Mouse (Mus musculus): ENCODE measurements around the gene Rnf222. TPM values are rescaled to one million over a fixed set of nuclear protein-coding genes. Genes with fewer than 3 reads are reported as not detected.

The Rnf222 gene
- total and polyA plus RNA-seq, 2 experiments = under 0.01 to 0.11 TPM

DNA sequence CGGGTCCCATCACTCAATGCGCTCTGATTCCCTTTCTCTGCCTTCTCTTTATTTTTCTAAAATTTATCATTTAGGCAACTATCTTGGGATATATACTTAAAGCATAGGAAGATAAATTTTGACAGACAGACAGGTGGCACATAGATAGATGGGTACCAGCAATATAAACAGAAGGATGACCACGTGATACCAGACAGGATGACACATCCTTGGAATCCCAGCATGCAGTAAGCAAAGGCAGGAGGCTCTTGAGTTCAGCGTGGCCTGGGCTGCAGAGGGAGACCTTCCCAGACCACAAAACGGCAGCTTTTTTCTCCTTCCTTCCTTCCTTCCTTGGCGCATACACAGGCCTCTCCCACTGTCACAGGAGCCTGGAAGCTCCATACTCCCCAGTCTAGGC lies 9.5 kb downstream of the Rnf222 start:
- TF ChIP-seq POLR2A (IDR thresholded peaks at IDR 0.05; ENCODE audit: extremely low read depth, insufficient read depth, low read length) = no peak
- no peak for TF ChIP-seq CTCF (IDR thresholded peaks at IDR 0.05; ENCODE audit: low read depth, low read length)
- Histone ChIP-seq H3K36me3 (ENCODE audit: control insufficient read depth, insufficient read depth, low read length) (peaks cover 2% of the 10 kb centered on the region; the same call in 1 of the 2 replicates), H3K27ac (replicated peaks; ENCODE audit: insufficient read depth, low read depth, low read length) (no peak overlapping the region), H3K79me2 (ENCODE audit: control insufficient read depth, insufficient read depth, low read length) (no peaks in the 10 kb centered on the region), H3K4me3 (ENCODE audit: insufficient read depth, low read depth, low read length) (no peak overlapping the region), H3K27me3 (ENCODE audit: control insufficient read depth, insufficient read depth, low read length) (no peaks in the 10 kb centered on the region), H3K9ac (ENCODE audit: low read depth, low read length) (no peak overlapping the region), H3K4me1 (ENCODE audit: control insufficient read depth, insufficient read depth, low read length) (no peaks in the 10 kb centered on the region)
- DNase-seq (ENCODE audit: extremely low read depth, low read depth, low spot score) = no peak
- WGBS = 64% methylated on average over 6 of the region's 6 CpGs

DNA sequence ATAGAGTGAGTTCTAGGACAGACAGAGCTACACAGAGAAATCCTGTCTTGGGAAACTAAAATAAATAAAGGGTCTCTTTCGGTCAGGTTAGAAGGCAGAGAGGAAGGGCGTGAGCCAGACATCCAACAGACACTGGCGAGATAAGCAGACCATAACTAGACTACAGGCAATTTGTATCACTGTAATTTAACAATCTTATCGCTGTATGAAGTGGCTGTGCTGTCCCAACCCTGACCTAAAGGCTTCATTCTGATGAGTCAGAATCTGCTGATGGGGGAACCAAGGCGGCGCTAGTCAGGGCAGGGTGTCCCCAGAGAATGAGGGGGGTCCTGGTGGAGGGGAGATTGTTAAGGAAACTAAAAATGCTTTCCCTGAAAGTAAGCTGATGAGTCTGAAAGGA lies 10.4 kb downstream of the Rnf222 start:
- Histone ChIP-seq H3K4me1 (ENCODE audit: control insufficient read depth, insufficient read depth, low read length) (no peaks in the 10 kb centered on the region), H3K4me3 (ENCODE audit: insufficient read depth, low read depth, low read length) (no peak overlapping the region), H3K27me3 (ENCODE audit: control insufficient read depth, insufficient read depth, low read length) (no peaks in the 10 kb centered on the region), H3K27ac (replicated peaks; ENCODE audit: insufficient read depth, low read depth, low read length) (peak overlapping the region; percentile 42; the same call in 1 of the 2 replicates), H3K36me3 (ENCODE audit: control insufficient read depth, insufficient read depth, low read length) (peaks cover 11% of the 10 kb centered on the region), H3K79me2 (ENCODE audit: control insufficient read depth, insufficient read depth, low read length) (no peaks in the 10 kb centered on the region), H3K9ac (ENCODE audit: low read depth, low read length) (no peak overlapping the region)
- WGBS = 75% methylated on average over 6 of the region's 6 CpGs
- DNase-seq (ENCODE audit: extremely low read depth, low read depth, low spot score) = no peak
- TF ChIP-seq CTCF (IDR thresholded peaks at IDR 0.05; ENCODE audit: low read depth, low read length) = no peak
- TF ChIP-seq POLR2A (IDR thresholded peaks at IDR 0.05; ENCODE audit: extremely low read depth, insufficient read depth, low read length) = no peak

DNA sequence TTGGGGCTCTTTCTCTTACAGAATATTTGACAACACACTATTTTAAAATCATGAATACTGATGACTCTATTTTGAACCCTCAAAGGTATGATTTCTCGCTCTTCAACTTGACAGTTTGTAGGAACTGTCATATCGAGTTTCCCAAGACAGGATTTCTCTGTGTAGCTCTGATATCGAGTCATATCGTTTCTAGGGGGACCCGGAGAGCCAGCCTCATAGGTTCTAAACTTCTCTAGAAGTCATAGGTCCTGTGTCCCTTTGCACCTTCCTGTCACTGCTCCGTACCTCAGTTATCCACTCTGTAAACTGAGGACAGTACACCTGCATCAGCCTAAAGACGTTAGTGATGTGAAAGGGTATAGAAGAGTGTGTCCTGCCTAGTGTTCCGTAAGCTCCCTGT lies 11.5 kb downstream of the Rnf222 start:
- Histone ChIP-seq H3K36me3 (ENCODE audit: control insufficient read depth, insufficient read depth, low read length) (peaks cover 21% of the 10 kb centered on the region), H3K27ac (replicated peaks; ENCODE audit: insufficient read depth, low read depth, low read length) (no peak overlapping the region), H3K9ac (ENCODE audit: low read depth, low read length) (no peak overlapping the region), H3K4me3 (ENCODE audit: insufficient read depth, low read depth, low read length) (no peak overlapping the region), H3K79me2 (ENCODE audit: control insufficient read depth, insufficient read depth, low read length) (no peaks in the 10 kb centered on the region), H3K4me1 (ENCODE audit: control insufficient read depth, insufficient read depth, low read length) (no peaks in the 10 kb centered on the region), H3K27me3 (ENCODE audit: control insufficient read depth, insufficient read depth, low read length) (no peaks in the 10 kb centered on the region)
- TF ChIP-seq CTCF (IDR thresholded peaks at IDR 0.05; ENCODE audit: low read depth, low read length) (no peak), POLR2A (IDR thresholded peaks at IDR 0.05; ENCODE audit: extremely low read depth, insufficient read depth, low read length) (no peak)
- no peak for DNase-seq (ENCODE audit: extremely low read depth, low read depth, low spot score)
- 84% methylated on average over 8 of the region's 8 CpGs for WGBS

DNA sequence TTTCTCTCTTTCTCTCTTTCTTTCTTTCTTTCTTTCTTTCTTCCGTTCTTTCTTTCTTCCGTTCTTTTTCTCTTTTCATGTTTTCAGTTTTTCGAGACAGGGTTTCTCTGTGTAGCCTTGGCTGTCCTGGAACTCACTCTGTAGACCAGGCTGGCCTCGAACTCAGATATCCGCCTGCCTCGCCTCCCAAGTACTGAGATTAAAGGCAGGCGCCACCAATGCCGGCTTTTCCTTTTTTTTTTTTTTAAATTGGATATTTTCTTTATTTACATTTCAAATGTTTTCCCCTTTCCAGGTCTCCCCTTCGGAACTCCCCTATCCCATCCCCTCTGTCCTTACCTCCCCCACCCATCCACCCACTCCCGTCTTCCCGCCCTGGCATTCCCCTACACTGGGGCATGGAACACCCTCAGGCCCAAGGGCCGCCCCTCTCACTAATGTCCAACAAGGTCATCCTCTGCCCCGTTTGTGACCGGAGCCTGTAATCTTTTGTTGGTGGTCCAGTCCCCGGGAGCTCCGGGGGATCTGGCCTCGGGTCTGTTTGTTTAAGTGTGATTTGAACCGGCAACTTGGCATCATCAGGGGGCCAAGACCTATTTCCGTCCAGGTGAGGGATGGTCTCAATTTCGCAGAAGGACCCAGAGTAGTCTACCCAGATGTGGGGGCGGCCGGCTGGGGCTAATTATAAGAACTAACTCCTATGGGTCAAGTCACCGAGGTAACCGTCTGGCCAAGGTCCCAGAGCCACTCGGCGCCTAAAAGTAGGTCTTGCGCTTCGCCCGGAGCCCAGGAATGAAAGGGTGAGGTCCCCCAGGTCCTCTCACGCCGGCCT lies 12.4 kb downstream of the Rnf222 start:
- Histone ChIP-seq H3K9ac (ENCODE audit: low read depth, low read length) (peak overlapping the region; percentile 56), H3K36me3 (ENCODE audit: control insufficient read depth, insufficient read depth, low read length) (peaks cover 30% of the 10 kb centered on the region), H3K4me1 (ENCODE audit: control insufficient read depth, insufficient read depth, low read length) (no peaks in the 10 kb centered on the region), H3K4me3 (ENCODE audit: insufficient read depth, low read depth, low read length) (peak overlapping the region; percentile 61), H3K27ac (replicated peaks; ENCODE audit: insufficient read depth, low read depth, low read length) (no peak overlapping the region), H3K79me2 (ENCODE audit: control insufficient read depth, insufficient read depth, low read length) (no peaks in the 10 kb centered on the region), H3K27me3 (ENCODE audit: control insufficient read depth, insufficient read depth, low read length) (no peaks in the 10 kb centered on the region)
- TF ChIP-seq POLR2A (IDR thresholded peaks at IDR 0.05; ENCODE audit: extremely low read depth, insufficient read depth, low read length) = no peak
- TF ChIP-seq CTCF (IDR thresholded peaks at IDR 0.05; ENCODE audit: low read depth, low read length) = no peak
- DNase-seq (ENCODE audit: extremely low read depth, low read depth, low spot score) = no peak
- 25% methylated on average over 31 of the region's 31 CpGs for WGBS

DNA sequence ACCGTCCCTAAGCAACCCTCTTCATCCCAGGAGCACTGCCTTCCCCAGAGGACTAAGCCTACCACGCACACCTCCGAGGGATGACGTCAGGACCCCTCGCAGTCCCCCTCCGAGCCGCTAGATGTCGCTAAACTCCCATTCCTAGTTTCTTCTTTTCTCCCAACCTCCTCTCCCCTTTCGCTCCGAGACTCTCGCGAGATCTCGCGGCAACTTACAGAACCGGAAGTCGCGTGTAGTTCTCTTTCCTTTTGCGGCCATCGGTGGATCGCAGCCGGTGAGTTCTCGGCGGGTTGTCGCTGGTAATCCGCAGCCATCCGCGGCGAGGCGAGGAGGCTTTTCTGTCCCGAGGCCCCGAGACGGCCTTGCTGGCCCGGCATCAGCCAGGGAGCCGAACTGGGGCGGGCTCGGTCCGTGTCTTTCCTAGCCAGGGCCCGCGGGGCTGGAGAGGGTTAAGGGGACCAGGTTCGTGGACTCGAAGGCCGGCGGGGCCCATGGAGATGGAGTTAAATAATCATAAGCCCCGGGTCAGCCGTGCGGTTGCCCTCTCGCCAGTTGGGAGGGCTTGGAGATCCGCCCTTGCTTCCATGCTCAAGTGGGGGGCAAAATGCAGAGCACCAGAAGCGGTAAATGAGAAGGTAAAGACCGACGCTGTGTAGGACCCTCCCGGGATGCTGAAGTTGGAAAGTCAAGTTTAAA lies 13.1 kb downstream of the Rnf222 start, which contains the start of gene Rpl26:
TSS of gene Rpl26 (plus strand) at position 233 of the 696 bp plus-strand sequence.
- DNase-seq (ENCODE audit: extremely low read depth, low read depth, low spot score) = peak; percentile 91
- H3K79me2 ChIP-seq (ENCODE audit: control insufficient read depth, insufficient read depth, low read length) = no peaks in the 10 kb centered on the region
- TF ChIP-seq CTCF (IDR thresholded peaks at IDR 0.05; ENCODE audit: low read depth, low read length) = peak; percentile 94
- TF ChIP-seq POLR2A (IDR thresholded peaks at IDR 0.05; ENCODE audit: extremely low read depth, insufficient read depth, low read length) = peak; percentile 85
- H3K36me3 ChIP-seq (ENCODE audit: control insufficient read depth, insufficient read depth, low read length) = peaks cover 35% of the 10 kb centered on the region
- H3K27me3 ChIP-seq (ENCODE audit: control insufficient read depth, insufficient read depth, low read length) = no peaks in the 10 kb centered on the region
- WGBS = under 1% methylated on average over 52 of the region's 52 CpGs
- peak within 1 kb of the TSS; percentile 89 for H3K4me3 ChIP-seq (ENCODE audit: insufficient read depth, low read depth, low read length)
- H3K27ac ChIP-seq (replicated peaks; ENCODE audit: insufficient read depth, low read depth, low read length) = peak within 1 kb of the TSS; percentile 58
- H3K9ac ChIP-seq (ENCODE audit: low read depth, low read length) = peak within 1 kb of the TSS; percentile 87
- peaks cover under 1% of the 10 kb centered on the region; the same call in 1 of the 2 replicates for H3K4me1 ChIP-seq (ENCODE audit: control insufficient read depth, insufficient read depth, low read length)

All from liver, adult 2 months (tissue).